11 mouse cellular contexts compared by ENCODE assay signal in genomic region chr7:46601097-46601496, GRCm38 (mm10). TPM values are rescaled to one million over a fixed set of nuclear protein-coding genes. Genes with fewer than 3 reads are reported as not detected.
A peak's percentile ranks its signal among the peaks of the same experiment; 100 is the strongest.
DNase-seq lines count a peak whose midpoint lies in the region; ATAC-seq lines count a peak whose summit lies in the region.
"Had no signal": no experiment of that assay in that cellular context is flagged by ENCODE, and none has a peak within 500 bp of the region (broad histone marks: within the 10 kb centered on the region; RNA-seq: fewer than 3 reads in every experiment).

No protein-coding gene starts in this region.

- no peak for ATAC-seq in frontal cortex, adult (ENCODE audit: low TSS enrichment)

- peak overlapping the region; percentile 51; the same call in 1 of the 2 replicates for H3K27ac ChIP-seq in limb, embryonic 10.5 days
- H3K27ac ChIP-seq: kidney, embryonic 15.5 days had no signal

- 59% methylated on average over 5 of the region's 5 CpGs for WGBS in limb, embryonic 10.5 days

- peak; percentile 48 for DNase-seq in embryo, embryonic 10.5 days (ENCODE audit: low spot score)
- DNase-seq in embryo, embryonic 10 days (ENCODE audit: low spot score): no peak
- peak; percentile 49 for DNase-seq in thymus, postnatal 14 days
- no peak for DNase-seq in thymus, postnatal 0 days (ENCODE audit: low spot score)
- DNase-seq in limb, embryonic 10.5 days (ENCODE audit: low spot score): no peak
- DNase-seq in thymus, postnatal 4 days: peak; percentile 63
- no peak for DNase-seq in urinary bladder, postnatal 25 days (ENCODE audit: low spot score)
- DNase-seq: left cerebral cortex, postnatal 4 days; lung, embryonic 14.5 days had no signal

- H3K9me3 ChIP-seq in limb, embryonic 10.5 days (replicated peaks): no peaks in the 10 kb centered on the region
- H3K9me3 ChIP-seq: kidney, embryonic 15.5 days had no signal

- H3K4me3 ChIP-seq in limb, embryonic 10.5 days: no peak overlapping the region
- H3K4me3 ChIP-seq: kidney, embryonic 15.5 days had no signal

- H3K27me3 ChIP-seq in limb, embryonic 10.5 days (ENCODE audit: low read depth, poor library complexity, severe bottlenecking): no peaks in the 10 kb centered on the region
- H3K27me3 ChIP-seq: kidney, embryonic 15.5 days had no signal

- H3K36me3 ChIP-seq in limb, embryonic 10.5 days: no peaks in the 10 kb centered on the region
- H3K36me3 ChIP-seq: kidney, embryonic 15.5 days had no signal

- H3K4me1 ChIP-seq in limb, embryonic 10.5 days: peaks cover 38% of the 10 kb centered on the region

RNA-seq across cellular contexts. Expression of gene Sergef, which starts 38.5 kb away (rescaled TPM):
- 11.0 and 11.1 TPM in 2 replicates for polyA plus RNA-seq in thymus, postnatal 0 days (2015; fragmentation: Nextera tagmentation; extraction: Ambion mirVana)
- polyA plus RNA-seq in limb, embryonic 10.5 days (2016; fragmentation: Nextera tagmentation; extraction: Ambion mirVana): 12.1 and 12.7 TPM in 2 replicates

Comparison
In these comparisons a context has a peak if more than half of its experiments do, and no peak if none do; other contexts are left out.
1. DNase-seq: peak in embryo, embryonic 10.5 days (single experiment), thymus, postnatal 14 days (single experiment) and thymus, postnatal 4 days (single experiment); none in embryo, embryonic 10 days (single experiment), thymus, postnatal 0 days (single experiment), limb, embryonic 10.5 days (single experiment) and urinary bladder, postnatal 25 days (single experiment).